Mouse (Mus musculus) limb, embryonic 12.5 days (tissue): ENCODE data around the gene Rusc1. TPM values are rescaled to one million over a fixed set of nuclear protein-coding genes. Genes with fewer than 3 reads are reported as not detected.
A peak's percentile ranks its signal among the peaks of the same experiment; 100 is the strongest.

Source experiments
- ATAC-seq: fragments of 200-750 bp; cut with Nextera tagmentation; 2 replicates; pipeline ENCODE4 v1.8.0; 2017; ENCODE audit warnings: low read depth, moderate TSS enrichment; ENCODE audit not compliant: insufficient number of reproducible peaks, insufficient read depth, low FRiP score, low TSS enrichment
- H3K27ac ChIP-seq: fragments of 300-500 bp; sonication (generic); 2 replicates; pipeline ENCODE4 v1.5.1; 2016; ENCODE audit warnings: mild to moderate bottlenecking, moderate library complexity
- H3K27me3 ChIP-seq: fragments of 300-500 bp; sonication (generic); 2 replicates; pipeline ENCODE4 v1.6.1; 2016; ENCODE audit warnings: mild to moderate bottlenecking, moderate library complexity
- H3K36me3 ChIP-seq: fragments of 300-500 bp; sonication (generic); 2 replicates; pipeline ENCODE4 v1.6.1; 2016; ENCODE audit warnings: mild to moderate bottlenecking, moderate library complexity
- H3K4me1 ChIP-seq: fragments of 300-500 bp; sonication (generic); replicated peaks from 2 replicates; pipeline ENCODE4 v1.6.1; 2016
- H3K4me2 ChIP-seq: fragments of 300-500 bp; sonication (generic); 2 replicates; pipeline ENCODE4 v1.6.1; 2016; ENCODE audit warnings: mild to moderate bottlenecking, moderate library complexity
- H3K4me3 ChIP-seq: fragments of 300-500 bp; sonication (generic); replicated peaks from 2 replicates; pipeline ENCODE4 v1.5.1; 2016; ENCODE audit warnings: mild to moderate bottlenecking
- H3K9ac ChIP-seq: fragments of 300-500 bp; sonication (generic); replicated peaks from 2 replicates; pipeline ENCODE4 v1.6.1; 2016; ENCODE audit warnings: mild to moderate bottlenecking, moderate library complexity
- H3K9me3 ChIP-seq: fragments of 300-500 bp; sonication (generic); 2 replicates; pipeline ENCODE4 v1.6.1; 2016; ENCODE audit warnings: mild to moderate bottlenecking, moderate library complexity
- WGBS: fragments of 180-500 bp; shearing (Covaris S2); methylation state at CpG from one replicate; pipeline ENCODE4 v1.1.7; 2016; 5-methylcytosine and 5-hydroxymethylcytosine counted together
- polyA plus RNA-seq: library from polyadenylated mRNA; unstranded; fragments of >200 nt; fragmentation: Nextera tagmentation; extraction: Ambion mirVana; gene quantifications from 2 replicates; pipeline ENCODE4 v1.2.1, GENCODE M21; 2016

Gene Rusc1
- 23.4 and 23.7 TPM in 2 replicates for polyA plus RNA-seq

- Histone ChIP-seq H3K9ac (peak within 1 kb of the TSS; percentile 44), H3K27me3 (peaks cover 37% of the 10 kb centered on the region), H3K27ac (no peak within 1 kb of the TSS), H3K36me3 (peaks cover 44% of the 10 kb centered on the region), H3K4me2 (peak within 1 kb of the TSS; percentile 100), H3K9me3 (no peaks in the 10 kb centered on the region), H3K4me1 (peaks cover 33% of the 10 kb centered on the region), H3K4me3 (peak within 1 kb of the TSS; percentile 65)
- WGBS = under 1% methylated on average over 18 of the region's 18 CpGs
- ATAC-seq = peak; percentile 49
Observed at GRCm38 (mm10) chr3:89093175-89093574, at the start of gene Rusc1. TSS of gene Rusc1 (minus strand) at chr3:89093311.

GRCm38 (mm10) chr3:89136365-89136764 is 43.3 kb upstream of the Rusc1 start:
- Histone ChIP-seq H3K4me2 (no peak overlapping the region), H3K27ac (no peak overlapping the region), H3K27me3 (peaks cover 27% of the 10 kb centered on the region), H3K4me3 (no peak overlapping the region), H3K9me3 (no peaks in the 10 kb centered on the region), H3K4me1 (peaks cover 7% of the 10 kb centered on the region), H3K36me3 (no peaks in the 10 kb centered on the region), H3K9ac (no peak overlapping the region)
- no peak for ATAC-seq
- WGBS = 48% methylated on average over 9 of the region's 9 CpGs

- Histone ChIP-seq H3K27me3 (peaks cover 27% of the 10 kb centered on the region), H3K9ac (no peak within 1 kb of the TSS), H3K9me3 (no peaks in the 10 kb centered on the region), H3K36me3 (no peaks in the 10 kb centered on the region), H3K4me3 (no peak within 1 kb of the TSS), H3K4me2 (no peak within 1 kb of the TSS), H3K27ac (no peak within 1 kb of the TSS), H3K4me1 (peaks cover 7% of the 10 kb centered on the region)
- WGBS = 62% methylated on average over 3 of the region's 3 CpGs
- no peak for ATAC-seq
Observed at GRCm38 (mm10) chr3:89135958-89136357, 42.8 kb upstream of the Rusc1 start, which contains the start of gene Pklr. TSS of gene Pklr (plus strand) at chr3:89136142.

- WGBS = 82% methylated on average over 1 of the region's 1 CpGs
- Histone ChIP-seq H3K4me2 (no peak overlapping the region), H3K9ac (no peak overlapping the region), H3K27me3 (peaks cover 27% of the 10 kb centered on the region), H3K4me3 (no peak overlapping the region), H3K27ac (no peak overlapping the region), H3K4me1 (peaks cover 7% of the 10 kb centered on the region), H3K9me3 (no peaks in the 10 kb centered on the region), H3K36me3 (no peaks in the 10 kb centered on the region)
- ATAC-seq = no peak
Observed at GRCm38 (mm10) chr3:89133752-89134151, 40.6 kb upstream of the Rusc1 start.

GRCm38 (mm10) chr3:89133063-89133450 is 39.9 kb upstream of the Rusc1 start:
- no peak overlapping the region for H3K9ac ChIP-seq
- H3K27ac ChIP-seq = no peak overlapping the region
- no peak for ATAC-seq
- H3K27me3 ChIP-seq = peaks cover 27% of the 10 kb centered on the region
- H3K4me1 ChIP-seq = peaks cover 7% of the 10 kb centered on the region
- no peaks in the 10 kb centered on the region for H3K36me3 ChIP-seq
- H3K4me3 ChIP-seq = no peak overlapping the region
- 80% methylated on average over 7 of the region's 7 CpGs for WGBS
- no peaks in the 10 kb centered on the region for H3K9me3 ChIP-seq
- H3K4me2 ChIP-seq = no peak overlapping the region

- Histone ChIP-seq H3K9me3 (no peaks in the 10 kb centered on the region), H3K9ac (peak overlapping the region; percentile 45), H3K4me2 (peak overlapping the region; percentile 59), H3K27ac (no peak overlapping the region), H3K27me3 (peaks cover 27% of the 10 kb centered on the region), H3K36me3 (no peaks in the 10 kb centered on the region), H3K4me3 (peak overlapping the region; percentile 36), H3K4me1 (peaks cover 7% of the 10 kb centered on the region)
- 15% methylated on average over 30 of the region's 30 CpGs for WGBS
- ATAC-seq = 0 out of 2 replicates have a peak, but pooled peaks have one; percentile 42
Observed at GRCm38 (mm10) chr3:89132285-89133062, 39.4 kb upstream of the Rusc1 start.

- no peak overlapping the region for H3K9ac ChIP-seq
- no peaks in the 10 kb centered on the region for H3K9me3 ChIP-seq
- no peak overlapping the region for H3K27ac ChIP-seq
- peak overlapping the region; percentile 36 for H3K4me3 ChIP-seq
- H3K4me1 ChIP-seq = peaks cover 7% of the 10 kb centered on the region
- WGBS = 59% methylated on average over 4 of the region's 4 CpGs
- ATAC-seq = no peak
- H3K36me3 ChIP-seq = no peaks in the 10 kb centered on the region
- peak overlapping the region; percentile 59 for H3K4me2 ChIP-seq
- H3K27me3 ChIP-seq = peaks cover 27% of the 10 kb centered on the region
Observed at GRCm38 (mm10) chr3:89131816-89132215, 38.7 kb upstream of the Rusc1 start.

- Histone ChIP-seq H3K9ac (no peak overlapping the region), H3K27me3 (peaks cover 23% of the 10 kb centered on the region), H3K27ac (no peak overlapping the region), H3K36me3 (no peaks in the 10 kb centered on the region), H3K4me1 (peaks cover 7% of the 10 kb centered on the region), H3K9me3 (no peaks in the 10 kb centered on the region), H3K4me3 (no peak overlapping the region), H3K4me2 (no peak overlapping the region)
- ATAC-seq = no peak
- 96% methylated on average over 3 of the region's 3 CpGs for WGBS
Observed at GRCm38 (mm10) chr3:89129908-89130307, 36.8 kb upstream of the Rusc1 start.

GRCm38 (mm10) chr3:89125981-89126380 is 32.9 kb upstream of the Rusc1 start:
- H3K9me3 ChIP-seq = no peaks in the 10 kb centered on the region
- no peak overlapping the region for H3K4me3 ChIP-seq
- no peak overlapping the region for H3K9ac ChIP-seq
- no peaks in the 10 kb centered on the region for H3K4me1 ChIP-seq
- H3K27ac ChIP-seq = no peak overlapping the region
- ATAC-seq = no peak
- 93% methylated on average over 3 of the region's 3 CpGs for WGBS
- H3K27me3 ChIP-seq = no peaks in the 10 kb centered on the region
- H3K36me3 ChIP-seq = no peaks in the 10 kb centered on the region
- H3K4me2 ChIP-seq = no peak overlapping the region

GRCm38 (mm10) chr3:89124241-89124640 is 31.1 kb upstream of the Rusc1 start:
- no peak for ATAC-seq
- Histone ChIP-seq H3K4me1 (no peaks in the 10 kb centered on the region), H3K9me3 (no peaks in the 10 kb centered on the region), H3K27ac (no peak overlapping the region), H3K4me3 (no peak overlapping the region), H3K36me3 (no peaks in the 10 kb centered on the region), H3K9ac (no peak overlapping the region), H3K4me2 (no peak overlapping the region), H3K27me3 (no peaks in the 10 kb centered on the region)
- 79% methylated on average over 3 of the region's 3 CpGs for WGBS

- H3K27ac ChIP-seq = no peak overlapping the region
- H3K36me3 ChIP-seq = no peaks in the 10 kb centered on the region
- H3K4me2 ChIP-seq = no peak overlapping the region
- H3K27me3 ChIP-seq = no peaks in the 10 kb centered on the region
- H3K4me1 ChIP-seq = no peaks in the 10 kb centered on the region
- WGBS = 74% methylated on average over 2 of the region's 2 CpGs
- no peak overlapping the region for H3K4me3 ChIP-seq
- no peak overlapping the region for H3K9ac ChIP-seq
- H3K9me3 ChIP-seq = no peaks in the 10 kb centered on the region
- ATAC-seq = no peak
Observed at GRCm38 (mm10) chr3:89123313-89123712, 30.2 kb upstream of the Rusc1 start.

GRCm38 (mm10) chr3:89115522-89115921 is 22.4 kb upstream of the Rusc1 start:
- no peaks in the 10 kb centered on the region for H3K9me3 ChIP-seq
- H3K4me3 ChIP-seq = no peak overlapping the region
- no peak overlapping the region for H3K27ac ChIP-seq
- no peak overlapping the region for H3K9ac ChIP-seq
- no peaks in the 10 kb centered on the region for H3K36me3 ChIP-seq
- no peaks in the 10 kb centered on the region for H3K4me1 ChIP-seq
- no peaks in the 10 kb centered on the region for H3K27me3 ChIP-seq
- no peak for ATAC-seq
- no peak overlapping the region for H3K4me2 ChIP-seq
- WGBS = 5% methylated on average over 2 of the region's 2 CpGs
